Mouse (Mus musculus): ENCODE measurements around the gene Arhgap28.

Gene Arhgap28

DNA sequence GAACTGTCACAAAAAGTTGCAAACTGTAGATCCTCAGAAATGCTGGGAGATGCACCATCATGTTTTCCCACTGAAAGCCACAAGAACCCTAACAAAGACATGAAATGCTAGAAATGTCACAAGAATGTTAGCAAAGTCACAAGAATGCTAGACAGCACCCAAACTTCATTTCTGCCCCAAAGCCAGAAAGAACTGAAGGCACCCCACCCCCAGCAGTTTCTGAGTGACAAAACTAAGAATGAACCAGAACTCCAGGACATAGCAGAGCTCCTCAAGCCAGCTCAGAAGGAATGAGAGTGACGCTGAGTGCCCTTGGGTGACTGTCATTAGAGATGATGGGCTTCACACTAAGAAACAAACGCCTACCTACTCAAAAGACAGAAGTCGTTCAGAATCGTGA, 68.4 kb downstream of the Arhgap28 start:
- no peak for DNase-seq (ENCODE audit: low spot score)

DNA sequence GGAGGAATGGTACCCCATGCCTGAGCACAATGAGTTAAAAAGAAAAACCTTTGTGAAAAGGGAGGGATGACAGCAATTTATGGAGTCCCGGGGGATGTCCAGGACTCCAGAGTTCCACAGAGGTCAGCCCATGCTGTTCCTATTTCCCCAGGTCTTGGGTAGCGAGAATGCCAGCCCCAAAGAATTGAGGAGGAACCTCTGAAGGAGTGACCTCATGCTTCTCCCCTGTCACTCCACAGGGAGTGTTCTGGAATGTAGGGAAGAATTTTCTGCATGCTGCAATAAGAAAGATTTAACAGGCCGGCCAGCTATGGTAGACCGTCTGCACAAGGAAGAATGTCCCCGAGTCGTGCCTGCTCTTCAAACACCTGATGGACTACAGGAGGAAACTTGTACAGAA, 72.5 kb downstream of the Arhgap28 start:
- no peak for DNase-seq (ENCODE audit: low spot score)

- no peak for DNase-seq (ENCODE audit: low spot score)
Observed at GRCm38 (mm10) chr17:67930957-67931356, 73.0 kb downstream of the Arhgap28 start.

DNA sequence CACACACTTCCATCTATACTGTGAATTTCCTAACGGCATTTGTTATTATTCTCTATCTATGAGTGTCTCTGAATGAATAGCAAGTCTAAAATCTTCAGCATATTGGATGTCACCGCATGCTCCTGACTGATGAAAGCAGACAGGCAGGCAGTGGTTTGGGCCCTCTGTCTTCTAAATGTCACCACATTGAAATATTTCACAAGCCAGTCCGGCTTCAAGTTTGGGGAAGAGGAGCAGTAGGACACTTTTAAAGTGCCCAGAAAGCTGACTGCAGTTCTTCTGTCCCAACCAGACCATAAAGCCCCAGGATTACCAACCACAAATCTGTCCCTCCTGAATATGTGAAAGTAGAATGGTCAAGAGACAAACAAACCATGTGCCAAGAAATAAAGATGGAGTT, 73.5 kb downstream of the Arhgap28 start:
- no peak for DNase-seq (ENCODE audit: low spot score)

DNA sequence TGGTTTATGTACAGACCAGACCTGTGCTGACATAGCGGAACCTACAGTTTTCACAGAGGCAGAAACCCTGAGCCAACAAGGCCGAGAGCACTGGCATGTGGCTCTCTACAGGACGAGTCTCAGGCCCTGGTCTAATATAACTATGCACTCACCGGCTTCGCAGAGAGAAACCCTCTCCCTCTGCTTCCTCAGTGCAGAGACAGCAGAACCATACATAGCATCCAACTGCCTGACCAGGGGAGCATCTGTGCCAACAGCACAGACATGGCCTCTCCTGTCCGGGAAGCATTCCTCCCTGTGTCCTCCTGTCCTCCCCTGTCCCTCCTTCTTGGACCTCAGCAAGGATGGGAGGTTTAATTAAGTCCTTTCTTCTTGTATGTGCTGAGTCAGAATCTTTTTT, 75.6 kb downstream of the Arhgap28 start:
- no peak for DNase-seq (ENCODE audit: low spot score)

- no peak for DNase-seq (ENCODE audit: low spot score)
Observed at GRCm38 (mm10) chr17:67927864-67928263, 76.1 kb downstream of the Arhgap28 start.

DNA sequence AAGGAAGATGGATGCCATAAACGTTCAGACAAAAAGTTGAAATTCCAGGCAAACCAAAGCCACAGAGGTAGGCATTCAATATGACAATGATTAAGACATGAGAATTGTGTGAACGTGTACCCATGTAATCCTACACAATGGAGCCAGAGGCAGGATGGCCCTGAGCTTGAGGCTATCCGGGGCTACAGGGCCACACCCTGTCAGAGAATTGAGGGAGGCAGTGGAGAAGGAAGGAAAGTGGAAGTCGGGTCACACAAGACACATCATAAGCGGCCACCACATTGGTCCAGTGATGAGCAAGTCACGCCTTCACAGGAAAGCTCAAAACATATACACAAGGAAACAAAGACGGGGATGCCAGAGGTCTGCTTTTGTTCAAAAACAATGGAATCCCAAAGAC, 84.0 kb downstream of the Arhgap28 start:
- no peak for DNase-seq (ENCODE audit: low spot score)

DNA sequence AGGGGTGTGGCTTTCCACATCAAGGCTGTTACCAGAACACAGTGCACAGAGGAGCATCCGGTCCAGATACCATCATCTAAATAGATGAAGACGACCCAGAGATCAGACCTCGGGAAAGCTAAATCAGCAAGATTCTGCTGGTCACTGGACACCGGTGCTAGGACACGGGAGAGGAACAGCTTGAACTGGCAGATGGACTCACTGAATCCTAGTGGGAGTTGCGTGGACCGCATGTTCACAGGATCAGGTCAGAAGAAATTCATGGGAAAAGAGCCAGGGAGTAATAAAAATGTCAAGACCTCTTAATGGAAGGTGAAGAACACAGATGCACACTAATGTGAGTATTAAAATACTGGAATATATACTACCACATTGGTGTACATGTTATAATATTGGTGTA, 85.7 kb downstream of the Arhgap28 start:
- no peak for DNase-seq (ENCODE audit: low spot score)

DNA sequence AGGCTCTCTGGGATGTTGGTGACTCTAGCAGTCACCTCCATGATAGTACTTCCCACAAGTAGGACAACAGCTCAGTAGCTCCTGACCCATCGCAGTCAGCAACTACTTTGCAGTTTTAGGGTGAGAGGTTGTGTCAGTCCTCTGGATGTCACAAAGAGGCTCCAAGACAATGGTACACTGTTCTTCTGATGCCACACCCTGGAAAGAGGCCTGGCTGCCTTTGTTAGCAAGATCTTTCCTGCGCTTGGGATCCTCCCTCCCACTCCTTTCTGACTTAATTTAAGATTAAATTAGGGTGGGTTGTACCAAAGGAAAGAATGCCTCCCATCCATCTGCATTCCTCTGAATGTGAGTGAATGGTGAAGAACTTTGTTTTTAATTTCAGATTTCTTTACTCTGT, 87.0 kb downstream of the Arhgap28 start:
- DNase-seq (ENCODE audit: low spot score) = no peak

DNA sequence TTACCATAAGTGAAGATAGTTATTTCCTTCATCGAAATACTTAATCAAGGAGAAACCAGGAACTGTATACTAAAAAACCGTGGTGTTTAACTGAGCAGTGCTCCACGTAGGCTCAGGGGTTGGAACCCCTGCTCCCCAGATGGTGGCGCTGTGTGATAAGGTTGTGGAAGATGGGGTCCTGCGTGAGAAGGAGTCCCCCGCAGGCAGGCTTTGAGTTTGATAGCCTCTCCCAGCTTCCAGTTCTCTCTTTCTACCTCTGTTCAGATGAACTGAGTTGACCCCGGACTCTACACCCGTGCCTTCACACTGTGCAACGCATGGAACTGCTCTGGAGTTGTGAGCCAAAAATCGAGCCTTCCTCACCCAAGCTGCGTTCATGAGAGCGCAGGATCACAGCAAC, 91.3 kb downstream of the Arhgap28 start:
- no peak for DNase-seq (ENCODE audit: low spot score)

DNA sequence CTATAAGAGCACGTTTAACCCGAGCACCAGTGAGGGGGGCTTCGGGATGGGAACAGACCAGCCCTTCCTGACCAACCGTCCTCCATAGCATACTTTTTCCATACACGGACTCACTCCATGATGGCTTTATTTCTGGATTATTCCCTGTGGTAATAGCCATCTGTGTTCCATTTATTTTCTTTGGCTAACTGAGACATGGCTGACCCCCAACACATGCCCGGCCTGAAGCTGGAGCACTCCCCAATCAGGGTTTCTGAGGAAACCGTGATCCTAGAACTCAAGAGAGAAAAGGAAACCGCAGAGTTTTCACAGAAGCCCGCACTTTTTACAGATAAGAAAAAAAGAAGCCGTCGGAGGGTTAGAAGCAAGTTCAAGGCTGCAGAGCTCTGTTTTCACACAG, 91.9 kb downstream of the Arhgap28 start:
- DNase-seq (ENCODE audit: low spot score) = no peak

- DNase-seq (ENCODE audit: low spot score) = no peak
Observed at GRCm38 (mm10) chr17:67908537-67908936, 95.4 kb downstream of the Arhgap28 start.

DNA sequence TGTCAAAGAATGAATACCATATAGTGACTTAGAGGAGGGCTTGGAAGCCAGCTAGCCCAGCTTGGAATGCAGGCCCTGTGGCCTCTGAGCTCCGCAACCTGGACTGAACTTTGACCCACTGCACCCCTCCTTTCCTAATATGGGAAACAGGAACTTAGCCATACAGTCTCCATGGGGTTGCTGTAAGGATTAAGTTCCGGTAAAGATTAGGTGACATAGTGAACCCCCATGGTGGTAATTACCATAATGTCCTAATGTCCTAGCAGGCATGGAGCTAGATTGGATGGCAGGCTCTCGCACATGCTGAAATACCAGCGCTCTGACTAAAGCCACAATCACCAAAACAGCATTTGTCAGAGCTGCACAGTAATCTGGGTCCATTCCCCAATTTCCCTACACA, 95.8 kb downstream of the Arhgap28 start:
- DNase-seq (ENCODE audit: low spot score) = no peak

DNA sequence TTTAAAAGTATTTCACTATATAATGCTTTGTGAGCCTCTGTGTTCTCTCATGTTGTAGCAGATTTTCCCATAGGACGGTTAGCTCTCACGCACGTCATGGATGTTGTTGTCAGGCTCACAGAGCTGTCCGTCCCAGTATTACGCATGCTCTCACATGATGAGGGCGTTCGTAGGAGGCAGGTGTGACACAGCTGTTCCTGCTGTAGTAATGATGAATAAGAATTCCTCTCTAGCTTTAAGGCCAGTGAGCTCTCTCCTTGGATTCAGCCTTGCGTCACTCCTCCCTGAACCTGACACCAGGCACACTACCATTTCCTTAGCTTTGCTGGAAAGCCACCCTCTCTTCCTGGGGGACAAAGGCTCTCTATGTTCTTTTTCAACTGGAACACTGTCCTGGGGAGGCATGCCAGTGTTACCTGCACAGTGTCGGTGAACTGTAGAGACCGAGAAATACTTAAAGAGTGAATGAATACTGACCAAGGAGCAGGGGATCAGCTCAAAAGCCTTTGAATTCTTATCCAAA, 96.3 kb downstream of the Arhgap28 start:
- no peak for DNase-seq (ENCODE audit: low spot score)

GRCm38 (mm10) chr17:67906236-67906635, 97.7 kb downstream of the Arhgap28 start:
- DNase-seq (ENCODE audit: low spot score) = no peak

DNA sequence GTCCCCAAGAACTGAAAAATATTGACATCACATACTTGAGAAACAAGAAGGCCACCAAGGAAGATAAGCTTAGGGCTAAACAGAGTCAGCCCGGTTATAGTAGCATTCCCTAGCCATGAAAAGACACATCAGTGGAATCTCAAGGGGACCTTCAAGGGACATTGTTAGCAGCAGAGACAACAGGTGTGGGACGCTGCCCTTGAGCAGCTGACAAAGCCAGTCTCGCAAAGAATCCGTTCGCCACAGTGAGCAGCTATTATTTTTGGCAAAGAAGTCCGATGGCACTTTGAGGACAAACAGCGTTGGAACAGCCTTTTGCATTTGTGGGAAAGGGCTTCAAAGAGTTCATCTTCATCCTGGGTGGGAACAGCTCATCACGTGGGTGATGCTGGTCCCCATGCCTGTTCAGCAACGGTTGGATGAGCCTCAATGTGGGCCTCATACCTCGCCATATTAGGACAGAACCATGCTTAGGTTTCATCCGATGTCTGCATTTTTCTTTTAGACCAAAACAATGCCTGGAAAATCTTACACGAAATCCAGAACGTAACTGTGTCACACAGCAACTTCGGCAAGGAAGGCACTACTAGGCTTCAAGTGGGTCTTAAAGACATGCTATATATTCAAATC, 99.5 kb downstream of the Arhgap28 start:
- DNase-seq (ENCODE audit: low spot score) = no peak

DNA sequence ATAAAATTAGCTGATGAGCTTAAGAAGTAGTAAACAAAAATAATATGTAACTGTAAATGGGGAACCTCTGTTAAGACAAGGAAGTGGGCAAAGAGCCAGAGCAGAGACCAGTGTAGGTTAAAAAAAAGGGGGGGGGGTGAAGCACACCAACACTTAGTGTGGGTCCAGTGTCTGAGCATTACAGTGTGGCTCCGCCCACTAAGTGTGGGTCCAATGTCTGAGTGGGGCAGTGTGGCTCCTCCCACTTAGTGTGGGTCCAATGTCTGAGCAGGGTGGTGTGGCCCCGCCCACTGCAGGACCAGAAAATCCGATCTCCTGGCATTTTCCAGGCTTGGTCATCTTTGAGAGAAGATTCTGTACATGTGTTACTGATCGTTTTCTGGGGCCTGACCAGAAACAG, 101.1 kb downstream of the Arhgap28 start:
- no peak for DNase-seq (ENCODE audit: low spot score)

DNA sequence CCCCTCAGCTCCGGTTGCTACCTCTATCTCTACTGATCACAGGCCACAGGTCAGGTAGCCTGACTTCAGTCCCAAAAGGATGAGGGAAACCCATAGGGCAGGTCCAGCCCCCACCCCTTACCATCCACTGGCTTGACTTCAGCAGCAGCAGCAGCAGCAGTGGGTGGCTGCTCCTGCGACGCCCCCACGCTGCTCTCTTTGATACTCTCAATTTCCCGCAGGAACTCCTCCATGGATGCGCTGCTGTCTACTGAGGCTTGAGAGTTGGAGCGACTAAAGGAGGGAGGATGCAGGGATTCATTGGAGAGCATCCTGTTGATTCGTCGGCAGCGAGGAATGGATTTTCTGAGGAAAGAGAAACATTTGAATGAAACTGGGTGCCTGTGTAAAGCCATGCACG, 102.8 kb downstream of the Arhgap28 start:
- no peak for DNase-seq (ENCODE audit: low spot score)

DNA sequence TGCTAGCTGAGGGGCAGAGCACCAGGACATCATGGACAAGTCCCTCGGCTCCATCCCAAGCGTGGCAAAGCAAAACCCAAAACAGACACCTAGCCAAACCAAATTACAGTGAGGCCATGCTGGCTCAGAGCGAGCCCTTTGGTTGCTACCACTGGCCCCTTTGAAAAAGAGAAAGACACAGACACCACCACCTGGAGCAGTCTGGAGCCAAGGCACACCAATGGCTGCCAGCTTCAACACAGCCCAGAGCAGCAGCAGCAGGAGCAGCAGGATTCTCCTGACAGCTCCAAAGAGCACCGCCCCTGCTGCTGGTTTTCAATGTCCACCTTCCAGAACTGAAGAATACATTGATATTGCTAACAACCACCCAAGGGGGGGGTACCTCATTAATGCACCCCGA, 104.5 kb downstream of the Arhgap28 start:
- no peak for DNase-seq (ENCODE audit: low spot score)

- DNase-seq (ENCODE audit: low spot score) = no peak
Observed at GRCm38 (mm10) chr17:67896413-67896812, 107.5 kb downstream of the Arhgap28 start.

GRCm38 (mm10) chr17:67889481-67890325, 114.2 kb downstream of the Arhgap28 start:
- DNase-seq (ENCODE audit: low spot score) = no peak

- DNase-seq (ENCODE audit: low spot score) = no peak
Observed at GRCm38 (mm10) chr17:67888081-67888480, 115.8 kb downstream of the Arhgap28 start.

- DNase-seq (ENCODE audit: low spot score) = no peak
Observed at GRCm38 (mm10) chr17:67886326-67886725, 117.6 kb downstream of the Arhgap28 start.

GRCm38 (mm10) chr17:67877599-67877998, 126.3 kb downstream of the Arhgap28 start:
- no peak for DNase-seq (ENCODE audit: low spot score)

Data from adipocyte (in vitro differentiated cells).